Mouse (Mus musculus) heart, embryonic 12.5 days (tissue): Measurements from ENCODE around the gene Sfi1. TPM values are rescaled to one million over a fixed set of nuclear protein-coding genes. Genes with fewer than 3 reads are reported as not detected.
"Not testable (repeated sequence)": the region's sequence is repeated elsewhere in the genome, so short reads cannot be mapped to it uniquely, and the experiment has no call there.

Source experiments
- ATAC-seq: fragments of 200-750 bp; cut with Nextera tagmentation; 2 replicates; pipeline ENCODE4 v1.8.0; 2017; ENCODE audit warnings: moderate TSS enrichment, moderate library complexity; ENCODE audit not compliant: insufficient number of reproducible peaks, low FRiP score
- H3K27ac ChIP-seq: fragments of 300-500 bp; sonication (generic); 2 replicates; pipeline ENCODE4 v1.5.1; 2016; ENCODE audit warnings: mild to moderate bottlenecking, moderate library complexity; ENCODE audit not compliant: poor library complexity, severe bottlenecking
- H3K27me3 ChIP-seq: fragments of 300-500 bp; sonication (generic); replicated peaks from 2 replicates; pipeline ENCODE4 v1.6.1; 2016; ENCODE audit warnings: mild to moderate bottlenecking, moderate library complexity
- H3K36me3 ChIP-seq: fragments of 300-500 bp; sonication (generic); 2 replicates; pipeline ENCODE4 v1.6.1; 2016; ENCODE audit warnings: mild to moderate bottlenecking, moderate library complexity
- H3K4me1 ChIP-seq: fragments of 300-500 bp; sonication (generic); replicated peaks from 2 replicates; pipeline ENCODE4 v1.6.1; 2016; ENCODE audit warnings: mild to moderate bottlenecking
- H3K4me2 ChIP-seq: fragments of 300-500 bp; sonication (generic); 2 replicates; pipeline ENCODE4 v1.6.1; 2016; ENCODE audit warnings: mild to moderate bottlenecking, moderate library complexity
- H3K4me3 ChIP-seq: fragments of 300-500 bp; sonication (generic); 2 replicates; pipeline ENCODE4 v1.5.1; 2016; ENCODE audit warnings: mild to moderate bottlenecking
- H3K9ac ChIP-seq: fragments of 300-500 bp; sonication (generic); 2 replicates; pipeline ENCODE4 v1.6.1; 2016; ENCODE audit warnings: mild to moderate bottlenecking, moderate library complexity
- H3K9me3 ChIP-seq: fragments of 300-500 bp; sonication (generic); replicated peaks from 2 replicates; pipeline ENCODE4 v1.6.1; 2016; ENCODE audit warnings: mild to moderate bottlenecking, moderate library complexity
- WGBS: fragments of 180-500 bp; shearing (Covaris S2); methylation state at CpG from one replicate; pipeline ENCODE4 v1.1.7; 2016; 5-methylcytosine and 5-hydroxymethylcytosine counted together
- polyA plus RNA-seq: library from polyadenylated mRNA; unstranded; fragments of >200 nt; fragmentation: Nextera tagmentation; extraction: Ambion mirVana; gene quantifications from 2 replicates; pipeline ENCODE4 v1.2.1, GENCODE M21; 2016

Sfi1 gene
- polyA plus RNA-seq, 1 experiment from 2014 or later, result 13.8 TPM

DNA sequence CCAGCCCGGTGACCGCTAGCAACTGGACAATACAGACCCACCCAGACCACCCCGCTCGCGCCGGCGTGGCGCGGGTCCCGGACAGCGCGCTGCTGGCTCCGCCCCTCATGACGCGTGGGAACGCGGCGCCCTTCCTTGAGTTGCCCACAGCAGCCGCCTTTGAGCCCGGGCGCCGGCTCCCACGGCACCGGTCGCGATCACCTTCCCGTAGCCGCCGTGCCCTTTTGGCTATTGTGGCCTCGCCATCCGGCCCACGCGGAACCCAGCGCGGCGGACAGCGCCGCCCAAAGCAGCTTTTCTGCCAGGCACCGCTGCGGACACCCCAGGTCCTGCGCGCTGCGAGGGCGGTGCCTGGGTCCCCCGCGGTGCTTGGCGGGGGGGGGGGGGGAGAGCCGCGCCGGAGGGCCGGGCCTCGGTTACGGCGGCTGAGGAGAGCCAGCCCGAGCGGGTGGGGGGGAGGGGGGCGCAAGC lies 9.0 kb upstream of the Sfi1 start, which contains the start of gene Eif4enif1:
TSS of gene Eif4enif1 (plus strand) at position 162 of the 471 bp plus-strand sequence.
- peak within 1 kb of the TSS; percentile 46 for H3K27ac ChIP-seq
- ATAC-seq, result peak; percentile 82
- under 1% methylated on average over 40 of the region's 57 CpGs for WGBS
- peak within 1 kb of the TSS; percentile 63 for H3K9ac ChIP-seq
- H3K9me3 ChIP-seq, result no peaks in the 10 kb centered on the region
- no peaks in the 10 kb centered on the region for H3K27me3 ChIP-seq
- peak within 1 kb of the TSS; percentile 50 for H3K4me2 ChIP-seq
- H3K4me3 ChIP-seq, result peak within 1 kb of the TSS; percentile 50
- H3K36me3 ChIP-seq, result peaks cover 24% of the 10 kb centered on the region
- 0 out of 2 replicates have a peak, but pooled peaks cover 9% of the 10 kb centered on the region for H3K4me1 ChIP-seq

DNA sequence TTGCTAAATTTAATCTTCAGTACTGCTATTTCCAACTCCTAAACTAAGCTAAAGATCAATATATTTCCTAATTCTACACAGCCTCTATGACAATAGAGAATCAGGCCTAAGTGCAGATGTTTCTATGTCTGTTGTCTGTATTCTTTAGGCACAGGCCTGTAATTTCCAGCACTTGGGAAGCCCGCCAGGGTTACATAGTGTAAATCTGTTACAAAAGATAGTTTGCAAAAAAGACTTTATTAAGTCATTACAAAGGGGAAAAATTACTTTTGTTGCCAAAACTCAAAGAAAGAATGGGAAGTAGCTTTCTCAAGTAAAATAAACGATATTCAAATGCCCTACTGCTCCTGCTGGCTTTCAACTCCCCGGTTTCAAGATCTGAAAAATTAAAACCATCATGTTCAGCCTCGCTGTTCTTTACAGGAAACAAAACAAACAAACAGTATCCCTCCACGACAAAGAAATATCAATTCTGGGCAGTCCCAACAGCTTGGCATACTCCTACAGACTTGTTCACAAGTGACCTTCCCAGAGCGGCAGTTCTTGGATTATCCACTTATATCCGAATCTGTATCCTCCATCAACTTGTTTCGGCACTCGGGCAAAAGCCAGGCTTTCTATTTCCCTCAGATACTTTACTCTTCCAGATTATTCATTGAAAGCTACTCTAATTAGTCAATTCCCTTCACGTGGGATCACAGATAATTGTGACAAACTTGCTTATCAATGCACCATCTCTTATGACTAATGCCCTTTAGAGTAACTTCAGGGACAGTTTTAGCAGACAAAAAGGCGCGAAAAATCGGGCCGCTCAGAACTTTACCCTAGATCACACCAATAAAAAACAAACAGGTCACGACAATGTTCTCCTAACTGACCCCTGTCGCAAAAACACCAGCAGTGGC lies 8.3 kb upstream of the Sfi1 start:
- no peak for ATAC-seq
- peak overlapping the region; percentile 28; the same call in 1 of the 2 replicates for H3K9ac ChIP-seq
- H3K27ac ChIP-seq, result peak overlapping the region; percentile 46; the same call in 1 of the 2 replicates
- WGBS, result 9% methylated on average over 16 of the region's 16 CpGs
- H3K4me1 ChIP-seq, result 0 out of 2 replicates have a peak, but pooled peaks cover 9% of the 10 kb centered on the region
- peak overlapping the region; percentile 50 for H3K4me3 ChIP-seq
- H3K27me3 ChIP-seq, result no peaks in the 10 kb centered on the region
- no peaks in the 10 kb centered on the region for H3K9me3 ChIP-seq
- peak overlapping the region; percentile 34 for H3K4me2 ChIP-seq
- H3K36me3 ChIP-seq, result peaks cover 17% of the 10 kb centered on the region

- not testable (repeated sequence) for H3K4me1 ChIP-seq, H3K27ac ChIP-seq, ATAC-seq, H3K36me3 ChIP-seq, H3K4me2 ChIP-seq, H3K9ac ChIP-seq, H3K27me3 ChIP-seq, H3K4me3 ChIP-seq, H3K9me3 ChIP-seq
- 87% methylated on average over 6 of the region's 7 CpGs for WGBS
These were observed 7.4 kb upstream of the Sfi1 start for GRCm38 (mm10) chr11:3200636-3201035.

GRCm38 (mm10) chr11:3182707-3183106 lies 10.6 kb downstream of the Sfi1 start:
- not testable (repeated sequence) for H3K4me1 ChIP-seq, H3K4me2 ChIP-seq, H3K27me3 ChIP-seq, H3K9ac ChIP-seq, ATAC-seq, H3K4me3 ChIP-seq, H3K27ac ChIP-seq, H3K36me3 ChIP-seq
- WGBS, result 73% methylated on average over 1 of the region's 1 CpGs
- H3K9me3 ChIP-seq, result peaks cover 11% of the 10 kb centered on the region

- H3K9ac ChIP-seq, H3K27me3 ChIP-seq, ATAC-seq, H3K4me3 ChIP-seq, H3K27ac ChIP-seq, H3K4me2 ChIP-seq, H3K4me1 ChIP-seq: not testable (repeated sequence)
- H3K36me3 ChIP-seq, result peaks cover 10% of the 10 kb centered on the region
- WGBS, result 57% methylated on average over 1 of the region's 1 CpGs
- peaks cover 11% of the 10 kb centered on the region for H3K9me3 ChIP-seq
These were observed 11.3 kb downstream of the Sfi1 start for GRCm38 (mm10) chr11:3181971-3182370.

GRCm38 (mm10) chr11:3181250-3181649 lies 12.0 kb downstream of the Sfi1 start:
- ATAC-seq, H3K4me1 ChIP-seq, H3K4me3 ChIP-seq, H3K27me3 ChIP-seq, H3K27ac ChIP-seq, H3K4me2 ChIP-seq, H3K9ac ChIP-seq: not testable (repeated sequence)
- Histone ChIP-seq H3K36me3 (peaks cover 10% of the 10 kb centered on the region), H3K9me3 (peaks cover 11% of the 10 kb centered on the region)
- 48% methylated on average over 4 of the region's 4 CpGs for WGBS

DNA sequence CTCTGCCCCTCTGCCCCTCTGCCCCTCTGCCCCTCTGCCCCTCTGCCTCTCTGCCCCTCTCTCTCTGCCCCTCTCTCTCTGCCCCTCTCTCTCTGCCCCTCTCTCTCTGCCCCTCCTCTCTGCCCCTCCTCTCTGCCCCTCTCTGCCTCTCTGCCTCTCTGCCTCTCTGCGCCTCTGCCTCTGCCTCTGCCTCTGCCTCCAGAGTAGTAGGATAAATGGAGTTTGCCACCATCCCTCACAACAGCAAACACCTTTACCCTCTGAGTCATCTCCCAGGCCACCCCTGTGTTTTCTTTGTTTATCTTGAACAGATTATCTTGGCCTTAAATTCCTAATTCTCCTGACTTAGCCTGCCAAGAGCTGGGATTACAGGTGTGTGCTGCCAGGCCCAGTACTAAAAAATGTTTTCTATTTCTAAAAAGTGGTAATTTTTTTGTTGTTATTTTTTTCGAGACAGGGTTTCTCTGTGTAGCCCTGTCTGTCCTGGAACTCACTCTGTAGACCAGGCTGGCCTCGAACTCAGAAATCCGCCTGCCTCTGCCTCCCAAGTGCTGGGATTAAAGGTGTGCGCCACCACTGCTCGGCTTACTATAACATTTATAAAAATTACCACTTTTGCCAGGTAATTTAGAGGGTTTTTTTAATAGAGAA lies 12.6 kb downstream of the Sfi1 start:
- H3K9ac ChIP-seq, H3K4me1 ChIP-seq, H3K4me3 ChIP-seq, ATAC-seq, H3K27me3 ChIP-seq, H3K27ac ChIP-seq, H3K4me2 ChIP-seq: not testable (repeated sequence)
- WGBS, result 73% methylated on average over 6 of the region's 6 CpGs
- H3K9me3 ChIP-seq, result peaks cover 11% of the 10 kb centered on the region
- peaks cover 10% of the 10 kb centered on the region for H3K36me3 ChIP-seq

DNA sequence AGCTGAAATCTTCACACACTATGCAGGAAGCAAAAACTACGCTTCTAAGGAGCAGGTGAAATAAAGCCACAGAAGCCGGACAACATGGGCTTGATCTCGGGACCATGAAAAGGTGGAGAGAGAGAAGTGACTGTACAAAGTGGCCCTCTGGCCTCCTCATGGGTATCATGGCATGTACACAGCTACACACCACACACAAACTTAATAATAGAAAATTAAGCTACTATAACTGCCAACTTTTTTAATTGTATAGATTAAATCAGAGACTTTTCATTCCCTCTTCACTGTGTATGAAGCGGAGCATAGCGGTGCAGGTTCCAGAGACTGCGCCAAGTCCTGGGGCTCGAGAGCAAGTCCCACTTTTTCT lies 13.6 kb downstream of the Sfi1 start:
- 77% methylated on average over 7 of the region's 7 CpGs for WGBS

DNA sequence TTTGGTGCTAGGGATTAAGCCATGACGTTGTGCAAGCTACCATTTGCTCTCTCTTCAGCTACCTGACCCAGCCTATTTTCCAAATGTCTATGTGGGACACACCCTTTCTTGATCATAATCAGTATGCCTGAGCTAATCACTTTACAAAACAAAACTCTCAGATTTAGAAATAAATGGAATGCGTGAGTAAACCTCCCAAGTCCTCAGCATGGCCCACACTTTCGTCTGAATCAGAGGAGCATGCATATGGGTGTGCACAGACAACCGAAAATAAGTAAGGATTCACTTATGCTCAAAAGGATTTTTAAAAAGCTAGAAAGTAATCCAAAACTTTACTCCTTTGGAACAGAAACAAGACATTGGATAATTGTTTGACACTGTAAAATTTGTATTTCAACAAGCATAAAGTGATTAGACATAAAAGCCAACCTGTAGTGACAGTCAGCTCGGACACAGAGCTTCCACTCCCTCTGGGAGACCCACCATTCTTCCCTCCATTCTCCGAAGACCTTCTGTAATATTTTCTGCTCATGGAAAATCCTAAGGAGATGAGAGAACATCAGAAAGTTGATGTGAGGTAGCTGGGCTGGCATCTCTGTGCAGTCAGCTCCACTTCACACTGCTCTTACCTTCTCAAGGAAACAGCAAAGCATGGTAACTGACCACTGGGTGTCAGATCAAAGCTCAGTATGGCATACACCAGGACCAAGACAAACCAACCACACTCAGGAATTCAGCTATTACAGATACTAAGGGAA lies 14.1 kb downstream of the Sfi1 start:
- H3K4me2 ChIP-seq, H3K9ac ChIP-seq, ATAC-seq, H3K27me3 ChIP-seq, H3K27ac ChIP-seq, H3K4me1 ChIP-seq, H3K4me3 ChIP-seq: not testable (repeated sequence)
- Histone ChIP-seq H3K9me3 (peaks cover 11% of the 10 kb centered on the region), H3K36me3 (peaks cover 10% of the 10 kb centered on the region)
- WGBS, result 78% methylated on average over 6 of the region's 6 CpGs

More for the DNA sequence above, 13.6 kb downstream of the Sfi1 start:
- ATAC-seq, H3K9ac ChIP-seq, H3K27ac ChIP-seq, H3K4me2 ChIP-seq, H3K4me1 ChIP-seq, H3K4me3 ChIP-seq, H3K27me3 ChIP-seq: not testable (repeated sequence)
- peaks cover 10% of the 10 kb centered on the region for H3K36me3 ChIP-seq
- peaks cover 11% of the 10 kb centered on the region for H3K9me3 ChIP-seq

GRCm38 (mm10) chr11:3173425-3174318 lies 19.6 kb downstream of the Sfi1 start:
- Histone ChIP-seq H3K36me3 (peaks cover 11% of the 10 kb centered on the region), H3K9me3 (peaks cover 13% of the 10 kb centered on the region)
- H3K4me3 ChIP-seq, H3K4me2 ChIP-seq, H3K4me1 ChIP-seq, H3K27me3 ChIP-seq, H3K9ac ChIP-seq, H3K27ac ChIP-seq: not testable (repeated sequence)
- ATAC-seq, result peak; percentile 44
- WGBS, result 77% methylated on average over 11 of the region's 11 CpGs
